Mouse (Mus musculus) heart, adult 11 months (tissue): Measurements from ENCODE around the gene Ccdc120.
A peak's percentile ranks its signal among the peaks of the same experiment; 100 is the strongest.
"Not testable (repeated sequence)": the region's sequence is repeated elsewhere in the genome, so short reads cannot be mapped to it uniquely, and the experiment has no call there.

Experiments
- DNase-seq: peaks from one replicate; pipeline ENCODE4 v3.0.0; 2022

The Ccdc120 gene

DNA sequence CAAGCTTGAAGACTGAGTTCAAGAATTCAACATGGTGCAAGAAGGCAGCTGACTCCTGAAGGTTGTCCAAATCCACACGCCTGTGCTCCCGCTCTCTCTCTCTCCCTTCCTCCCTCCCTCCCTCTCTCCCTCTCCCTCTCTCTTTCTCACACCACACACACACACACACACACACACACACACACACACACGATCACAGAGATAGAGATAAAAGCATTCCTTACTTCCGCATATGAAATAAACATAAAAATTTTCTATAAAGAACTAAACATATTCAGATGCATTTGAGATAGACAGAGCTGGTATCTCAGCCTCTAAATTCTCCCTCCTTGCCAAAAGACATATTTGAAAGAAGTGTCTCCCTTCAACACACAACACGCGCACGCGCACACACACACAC is 5.3 kb downstream of the Ccdc120 start:
- DNase-seq, result no peak

DNA sequence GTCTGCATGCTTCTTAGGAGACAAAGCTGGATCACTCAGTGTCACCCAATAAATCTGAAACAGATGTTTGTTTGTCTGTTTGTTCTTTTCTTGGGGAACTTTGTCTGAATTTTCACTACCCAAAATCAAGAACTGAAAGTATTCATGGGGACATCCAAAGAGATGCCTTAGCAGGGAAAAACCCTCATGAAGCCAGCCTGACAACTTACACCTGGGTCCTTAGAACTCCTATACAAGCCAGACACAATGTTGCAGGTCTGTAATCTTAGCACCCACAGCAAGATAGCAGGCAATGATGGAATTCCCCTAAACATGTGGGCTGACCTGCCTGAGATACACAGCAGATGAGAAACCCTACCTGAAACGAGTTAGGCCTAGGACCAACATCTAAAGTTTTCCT is 5.8 kb downstream of the Ccdc120 start:
- no peak for DNase-seq

DNA sequence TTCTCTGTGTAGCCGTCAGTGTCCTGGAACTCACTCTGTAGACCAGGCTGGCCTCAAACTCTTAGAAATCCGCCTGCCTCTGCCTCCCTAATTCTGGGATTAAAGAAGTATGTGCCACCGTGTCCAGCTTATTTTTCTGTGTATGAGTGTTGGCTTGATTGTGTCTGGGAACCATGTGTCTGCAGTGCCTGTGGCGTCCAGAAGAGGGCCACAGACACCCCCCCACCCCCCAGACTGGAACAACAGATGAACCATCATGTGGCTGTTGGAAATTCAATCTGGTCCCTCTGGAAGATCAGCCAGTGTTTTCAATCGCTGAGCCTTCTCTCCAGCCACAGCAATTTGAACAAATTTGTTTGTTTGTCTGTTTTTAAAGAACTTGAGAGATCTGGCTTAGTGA is 7.2 kb downstream of the Ccdc120 start:
- no peak for DNase-seq

DNA sequence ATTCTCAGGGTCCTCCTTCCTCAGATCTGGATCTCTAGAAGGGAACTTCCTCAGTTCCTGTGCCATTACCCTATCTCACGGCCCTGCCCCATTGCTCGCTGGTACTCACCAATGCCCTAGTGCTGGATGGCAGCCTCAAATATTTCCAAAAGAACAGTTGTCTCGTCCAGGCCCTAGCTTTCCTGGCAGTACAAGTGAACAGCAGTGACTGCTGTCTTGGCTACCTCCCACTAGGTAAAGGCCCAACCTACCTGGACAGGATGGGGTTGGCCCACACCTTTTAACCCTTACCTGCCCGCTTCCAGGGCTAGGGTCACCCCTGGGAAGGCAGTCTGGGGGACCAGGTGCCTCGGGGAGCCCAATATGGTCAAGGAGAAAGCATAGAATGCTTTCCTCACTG is 9.6 kb downstream of the Ccdc120 start:
- no peak for DNase-seq

DNA sequence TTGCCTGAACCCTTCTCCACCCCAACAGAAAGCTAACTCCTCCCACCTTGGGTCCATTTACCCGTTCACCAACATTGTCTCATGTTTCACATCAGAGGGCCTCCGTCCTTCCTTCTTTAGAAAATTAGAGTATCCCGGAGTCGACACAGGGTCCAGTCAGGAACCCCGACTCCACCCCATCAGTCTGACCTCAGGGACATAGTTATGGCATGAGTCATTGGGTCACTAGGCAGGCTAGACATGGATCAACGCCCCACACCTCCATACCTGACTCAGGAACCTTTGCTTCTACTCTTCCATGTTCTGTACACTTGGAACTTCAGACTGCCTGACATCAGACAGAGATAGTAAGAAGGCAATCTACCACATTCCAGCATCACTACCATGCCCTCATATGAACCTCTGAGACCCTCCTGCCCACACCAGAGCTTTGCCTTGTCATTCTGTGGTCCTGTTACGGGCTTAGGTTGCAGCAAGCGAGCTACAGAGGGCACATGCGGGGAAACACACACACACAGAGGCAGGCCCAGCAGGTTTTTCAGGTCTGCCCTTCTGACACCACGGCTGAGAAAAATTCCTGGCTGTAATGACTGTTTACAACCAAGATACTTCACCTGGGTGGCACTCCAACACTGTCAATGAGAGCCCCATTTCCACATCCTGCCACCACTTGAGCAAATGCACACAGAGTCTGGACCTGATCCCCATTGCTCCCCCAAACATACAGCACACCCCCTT is 10.5 kb downstream of the Ccdc120 start:
- DNase-seq, result no peak

DNA sequence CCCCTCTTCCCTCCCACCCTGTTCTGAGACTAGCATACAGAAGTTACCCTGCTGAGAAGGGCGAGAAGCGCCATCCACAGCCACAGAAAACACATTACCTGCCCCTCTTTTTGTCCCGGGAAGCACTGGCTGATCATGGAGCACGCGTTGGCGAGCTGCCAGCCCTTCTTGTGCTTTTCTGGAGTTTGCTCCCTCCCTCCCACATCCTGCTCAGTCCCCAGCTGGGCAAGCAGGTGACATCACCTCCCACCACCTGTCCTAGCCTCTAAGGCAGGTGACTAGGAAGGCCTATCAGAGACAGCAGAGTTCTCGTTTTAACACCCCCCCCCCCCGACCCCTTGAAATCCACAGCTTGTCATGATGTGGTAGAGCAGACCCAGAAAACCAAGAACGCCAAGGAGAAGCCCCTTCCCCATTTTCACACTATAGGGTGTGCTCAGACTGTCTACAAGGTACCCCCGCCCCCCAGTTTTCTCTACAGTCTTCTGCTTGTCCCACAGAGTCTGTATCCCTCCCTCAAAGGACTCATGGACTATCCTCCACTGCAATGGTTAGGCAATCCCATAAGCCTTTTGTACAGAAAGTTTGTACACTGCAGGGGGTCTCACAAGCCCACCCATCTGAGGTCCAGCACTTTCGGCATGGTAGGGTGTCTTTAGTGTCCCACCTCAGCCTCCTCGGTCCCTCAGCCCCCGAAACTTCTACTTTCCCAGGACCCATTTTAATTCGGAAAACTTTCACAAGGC is 11.2 kb downstream of the Ccdc120 start:
- no peak for DNase-seq

DNA sequence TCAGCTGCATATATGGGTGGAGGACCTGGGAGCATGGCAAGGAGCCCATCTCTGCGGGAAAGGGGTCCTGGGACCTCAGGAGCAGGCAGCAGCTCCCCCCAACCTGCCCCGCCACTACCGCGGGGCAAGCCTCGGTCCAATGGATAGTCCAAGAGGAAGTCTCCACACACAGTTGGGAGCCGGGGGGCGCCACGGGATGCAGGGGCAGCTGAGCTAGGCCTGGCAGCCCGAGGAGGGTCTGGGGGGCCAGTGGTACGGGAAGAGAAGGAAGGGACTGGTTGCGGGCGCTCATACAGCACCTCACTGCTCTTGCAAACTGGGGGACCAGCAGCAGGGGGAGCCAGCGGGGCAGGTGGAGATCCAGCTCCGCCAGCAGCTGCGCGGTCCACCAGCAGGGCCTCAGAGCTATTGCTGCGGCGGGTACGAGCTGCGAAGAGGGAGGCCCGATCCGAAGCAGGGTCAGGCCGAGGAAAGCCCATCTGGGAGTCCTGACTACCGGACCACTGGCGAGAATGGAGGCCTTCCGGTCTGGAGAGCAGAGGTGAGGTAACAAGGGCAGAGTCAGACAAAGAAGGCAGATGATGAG is 17.0 kb downstream of the Ccdc120 start:
- peak; percentile 93 for DNase-seq

DNA sequence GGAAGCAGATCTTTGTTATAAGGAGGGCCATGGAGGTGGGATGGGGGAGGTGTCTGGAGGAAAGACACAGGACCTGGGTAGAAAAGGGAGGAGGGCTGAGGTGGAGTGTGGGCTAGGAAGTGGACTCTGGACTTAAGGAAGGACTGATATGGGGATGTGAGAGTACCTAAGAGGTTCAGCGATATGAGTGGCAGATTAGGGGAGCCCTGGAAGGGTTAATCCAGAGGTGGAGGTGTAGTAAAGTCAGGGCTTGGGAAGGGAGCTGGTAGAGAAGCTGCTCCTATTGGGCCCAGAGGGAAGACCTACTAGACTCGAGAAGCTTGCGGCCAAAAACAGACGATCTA is 21.8 kb downstream of the Ccdc120 start:
- DNase-seq, result peak; percentile 89

DNA sequence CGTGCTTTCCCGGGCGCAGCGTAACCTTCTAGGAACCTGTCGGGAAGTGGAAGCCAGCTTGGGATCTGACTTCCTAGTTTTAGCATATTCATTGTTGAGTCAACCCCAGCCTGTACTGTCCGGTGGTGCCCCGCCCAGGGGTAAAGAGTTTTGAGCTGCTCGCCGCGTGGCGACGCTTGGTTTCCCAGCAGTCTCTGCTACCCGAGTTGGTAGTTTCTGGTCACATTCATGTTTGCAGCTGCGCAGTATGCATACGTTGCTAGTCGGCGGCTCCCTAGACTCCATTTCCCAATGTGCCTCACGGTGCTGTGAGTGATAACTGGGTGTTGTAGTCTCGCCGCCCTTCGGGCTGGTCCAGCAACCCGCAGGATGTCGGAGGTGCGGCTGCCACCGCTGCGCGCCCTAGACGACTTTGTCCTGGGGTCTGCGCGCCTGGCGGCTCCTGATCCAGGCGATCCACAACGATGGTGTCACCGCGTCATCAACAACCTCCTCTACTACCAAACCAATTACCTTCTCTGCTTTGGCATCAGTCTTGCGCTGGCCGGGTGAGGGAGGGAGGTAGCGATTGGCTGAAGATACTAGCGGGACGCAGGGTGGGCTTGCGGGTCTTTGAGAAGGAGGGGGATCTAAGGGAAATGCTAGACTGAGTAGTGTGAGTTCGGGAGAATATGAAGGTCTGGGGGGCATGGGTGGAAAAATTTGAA is 22.3 kb downstream of the Ccdc120 start, which contains the start of gene Praf2:
Praf2 (plus strand) TSS at position 225 of the 707 bp plus-strand sequence.
- peak; percentile 99 for DNase-seq

DNA sequence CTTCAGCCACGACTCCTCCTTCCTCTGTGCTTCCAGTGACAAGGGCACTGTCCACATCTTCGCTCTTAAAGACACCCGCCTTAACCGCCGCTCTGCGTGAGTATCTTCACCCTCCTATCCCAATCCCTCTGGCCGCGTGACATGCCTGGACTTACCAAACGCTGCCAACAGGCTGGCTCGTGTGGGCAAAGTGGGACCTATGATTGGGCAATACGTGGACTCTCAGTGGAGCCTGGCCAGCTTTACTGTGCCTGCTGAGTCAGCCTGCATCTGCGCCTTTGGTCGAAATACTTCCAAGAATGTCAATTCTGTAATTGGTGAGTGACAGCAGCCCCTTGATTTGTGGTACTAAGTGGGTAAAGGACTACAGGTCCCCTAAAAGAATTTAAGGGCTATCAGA is 23.5 kb downstream of the Ccdc120 start:
- no peak for DNase-seq

DNA sequence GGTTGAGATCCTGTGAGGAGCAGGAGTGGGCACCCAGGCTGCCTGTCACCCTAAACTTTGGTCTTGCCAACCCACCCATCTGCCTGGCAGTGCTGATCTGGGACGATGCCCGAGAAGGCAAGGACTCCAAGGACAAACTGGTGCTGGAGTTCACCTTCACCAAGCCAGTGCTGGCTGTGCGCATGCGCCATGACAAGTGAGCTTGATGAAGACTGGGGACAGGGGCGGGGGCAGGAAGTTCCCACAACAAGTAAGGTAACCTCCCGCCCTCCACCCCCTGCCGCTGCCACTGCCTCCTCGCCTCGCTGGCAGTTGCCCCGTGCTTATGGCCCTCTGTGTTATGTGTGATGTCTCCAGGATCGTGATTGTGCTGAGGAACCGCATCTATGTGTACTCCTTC is 24.9 kb downstream of the Ccdc120 start:
- no peak for DNase-seq

DNA sequence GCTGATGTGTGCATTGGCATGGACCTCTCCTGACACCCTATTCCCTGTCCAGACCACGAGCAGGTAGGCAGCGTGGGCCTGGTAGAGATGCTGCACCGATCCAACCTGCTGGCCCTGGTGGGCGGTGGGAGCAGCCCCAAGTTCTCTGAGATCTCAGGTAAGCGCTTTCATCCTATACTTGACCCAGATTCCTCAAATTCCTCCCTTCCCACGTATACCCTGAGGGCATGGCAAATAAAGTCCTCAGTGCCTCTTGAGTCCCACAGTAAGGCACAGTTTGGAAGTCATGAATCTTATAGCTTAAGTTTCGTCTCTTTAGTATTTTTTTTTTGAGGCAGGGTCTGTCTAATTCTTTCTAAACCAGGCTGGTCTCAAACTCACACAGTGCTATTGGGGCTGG is 26.6 kb downstream of the Ccdc120 start:
- no peak for DNase-seq

DNA sequence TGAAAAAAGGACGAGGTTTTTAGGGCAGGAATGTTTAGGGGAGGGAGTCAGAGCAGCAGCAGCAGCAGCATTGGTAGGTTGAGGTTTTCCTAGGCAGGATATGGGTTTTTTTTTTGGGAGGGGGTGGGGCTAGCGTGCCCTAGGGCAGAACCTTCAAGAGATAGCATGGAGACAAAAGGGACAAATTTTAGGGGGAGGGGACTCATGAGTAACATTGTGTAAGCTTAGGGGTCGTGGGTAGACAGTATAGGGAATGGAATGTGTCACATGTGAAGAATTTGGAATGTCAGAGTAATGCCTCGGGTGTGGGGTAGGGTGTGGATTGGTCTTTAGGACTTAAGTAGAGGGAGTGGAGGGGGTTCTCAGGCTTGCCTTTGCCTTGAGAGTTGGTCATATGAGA is 28.0 kb downstream of the Ccdc120 start:
- DNase-seq, result no peak

DNA sequence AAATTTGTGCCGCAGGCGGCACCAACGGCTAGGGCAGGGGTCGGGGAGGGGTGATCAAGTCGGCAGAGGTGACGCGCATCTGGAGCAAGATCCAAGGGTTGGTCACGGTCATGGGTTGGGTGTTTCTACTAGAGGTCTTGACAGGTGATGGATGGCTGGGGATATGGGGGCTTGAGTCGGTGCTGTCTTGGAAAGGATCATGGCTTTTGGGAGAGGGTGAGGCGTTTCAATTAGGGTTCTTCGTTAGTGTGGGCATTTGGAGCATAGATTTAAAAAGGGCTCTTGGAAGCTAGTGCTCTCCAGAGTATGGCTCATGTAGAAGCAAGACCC is 28.5 kb downstream of the Ccdc120 start:
- DNase-seq, result no peak

DNA sequence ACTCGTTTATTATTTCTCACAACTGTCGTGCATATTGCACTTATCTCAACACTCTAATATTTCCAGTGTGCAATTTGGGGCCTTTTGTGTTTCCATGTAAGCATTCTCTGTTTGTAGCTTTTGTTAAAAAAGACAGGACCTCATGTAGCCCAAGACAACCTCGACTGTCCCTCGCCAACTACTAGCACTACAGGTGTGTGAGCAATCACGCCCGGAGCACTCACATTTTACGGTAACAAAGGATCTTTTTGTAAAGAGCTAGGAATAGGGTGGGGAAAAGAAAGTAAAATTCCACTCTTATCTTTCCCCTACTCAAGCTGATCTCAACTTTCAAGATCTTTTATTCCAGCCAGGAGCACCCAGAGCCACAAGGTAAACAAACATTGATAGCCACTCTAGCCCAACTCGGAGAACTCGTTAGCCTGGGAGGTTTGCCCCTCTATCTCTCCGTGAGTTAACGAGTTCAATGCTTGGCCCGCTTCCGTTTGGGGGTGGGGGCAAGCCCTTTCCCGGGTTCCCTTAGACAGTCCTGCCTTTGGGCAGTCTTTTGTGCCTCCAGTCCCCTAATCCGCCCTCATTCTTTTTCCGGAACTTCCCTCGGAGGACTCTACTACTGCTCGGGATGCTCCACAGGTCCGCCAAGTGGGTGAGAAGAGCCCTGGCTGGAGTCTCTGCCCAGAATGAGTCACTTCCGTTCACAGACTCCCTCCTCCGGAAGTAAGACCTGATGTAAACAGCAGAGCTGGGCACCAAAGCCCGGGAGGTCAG is 29.0 kb downstream of the Ccdc120 start, which contains the start of gene Gm45208:
Gm45208 (plus strand) TSS at position 732 of the 768 bp plus-strand sequence.
- peak; percentile 98 for DNase-seq

DNA sequence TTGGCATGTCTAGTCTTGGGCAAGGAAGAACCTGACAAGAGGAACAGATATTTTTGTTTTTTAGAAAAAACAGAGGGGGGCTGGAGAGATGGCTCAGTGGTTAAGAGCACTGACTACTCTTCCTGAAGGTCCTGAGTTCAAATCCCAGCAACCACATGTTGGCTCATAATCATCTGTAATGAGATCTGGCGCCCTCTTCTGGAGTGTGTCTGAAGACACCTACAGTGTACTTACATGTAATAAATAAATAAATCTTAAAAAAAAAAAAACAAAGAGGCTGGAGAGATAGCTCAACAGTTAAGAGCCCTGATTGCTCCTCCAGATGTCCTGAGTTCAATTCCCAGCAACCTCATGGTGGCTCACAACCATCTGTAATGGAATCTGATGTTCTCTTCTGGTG is 34.6 kb downstream of the Ccdc120 start:
- DNase-seq, result not testable (repeated sequence)

DNA sequence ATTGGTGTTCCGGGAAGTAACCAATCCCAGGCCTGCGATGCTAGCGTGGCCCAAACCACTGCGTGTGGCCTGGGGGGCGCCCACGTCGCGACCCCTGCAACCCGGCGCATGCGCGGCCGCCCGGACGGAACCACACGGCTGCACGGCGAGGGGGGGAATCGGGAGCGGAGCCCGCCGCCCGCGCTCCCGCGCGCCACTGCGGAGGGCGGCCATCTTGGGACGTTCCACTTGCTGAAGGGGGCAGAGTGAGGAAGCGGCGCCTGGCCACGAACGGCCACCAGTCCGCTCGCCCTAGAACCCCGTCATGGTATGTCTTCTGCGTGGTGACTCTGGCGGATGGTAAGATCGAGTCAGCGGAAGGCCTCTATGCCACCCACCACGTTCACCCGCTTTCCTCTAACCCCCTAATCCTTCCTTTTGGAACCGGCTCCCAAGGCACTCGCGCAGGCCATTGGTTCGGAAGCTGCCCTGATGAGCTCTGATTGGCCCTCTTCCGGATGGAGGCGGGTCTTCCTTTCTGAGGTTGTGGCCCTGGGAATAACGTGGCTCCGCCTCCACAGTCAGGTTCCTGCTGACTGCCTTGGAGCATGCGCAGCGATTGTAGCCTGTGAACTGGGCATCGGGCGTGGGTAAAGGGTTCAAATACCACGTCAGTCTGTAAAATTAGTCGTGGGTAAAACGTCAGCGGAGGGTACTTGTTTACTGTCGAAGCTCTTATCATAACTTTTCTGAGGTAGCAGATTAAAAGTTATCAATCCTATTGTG is 36.4 kb downstream of the Ccdc120 start, which contains the start of gene Wdr45:
Wdr45 (plus strand) TSS at position 199 of the 765 bp plus-strand sequence.
- DNase-seq, result peak; percentile 100

DNA sequence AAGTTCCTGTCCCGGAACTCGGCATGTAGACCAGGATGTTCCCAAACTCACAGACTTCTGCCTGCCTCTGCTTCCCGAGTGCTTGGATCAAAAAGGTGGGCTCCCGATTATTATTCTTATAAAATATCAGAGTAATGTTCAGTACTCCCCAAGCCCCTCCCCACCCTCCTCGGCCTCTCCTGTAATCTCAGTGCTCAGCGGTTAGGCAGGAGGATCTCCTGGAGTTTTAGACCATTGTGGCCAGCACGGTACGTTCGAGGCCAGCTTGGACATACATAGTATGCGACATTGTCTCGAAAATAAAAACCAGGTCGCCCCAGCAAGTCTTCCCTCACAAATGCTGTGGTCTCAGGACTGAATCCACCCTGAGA is 37.0 kb downstream of the Ccdc120 start:
- peak; percentile 83 for DNase-seq

DNA sequence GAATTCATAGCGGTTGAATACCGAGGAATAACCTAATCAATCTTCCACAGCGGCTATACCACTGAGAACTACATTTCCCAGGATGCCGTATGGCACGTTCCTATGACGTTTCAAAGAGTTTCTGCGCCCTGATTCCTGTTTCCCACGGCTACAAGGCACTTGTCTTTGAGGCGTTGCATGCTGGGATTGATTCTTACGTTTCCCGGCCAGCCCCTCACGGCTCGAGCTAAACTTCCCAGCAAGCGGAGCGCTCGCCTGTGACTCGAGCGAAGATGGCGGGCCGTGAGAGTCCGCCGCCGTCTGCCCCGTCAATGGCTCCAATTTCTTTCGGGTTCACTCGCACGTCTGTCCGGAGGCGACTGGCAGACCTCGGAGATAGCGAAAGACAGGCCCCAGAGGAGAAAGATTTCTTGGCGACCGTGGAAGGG is 53.7 kb downstream of the Ccdc120 start, which contains the start of gene Gpkow:
Gpkow (plus strand) TSS at position 178 of the 428 bp plus-strand sequence.
- DNase-seq, result peak; percentile 99

DNA sequence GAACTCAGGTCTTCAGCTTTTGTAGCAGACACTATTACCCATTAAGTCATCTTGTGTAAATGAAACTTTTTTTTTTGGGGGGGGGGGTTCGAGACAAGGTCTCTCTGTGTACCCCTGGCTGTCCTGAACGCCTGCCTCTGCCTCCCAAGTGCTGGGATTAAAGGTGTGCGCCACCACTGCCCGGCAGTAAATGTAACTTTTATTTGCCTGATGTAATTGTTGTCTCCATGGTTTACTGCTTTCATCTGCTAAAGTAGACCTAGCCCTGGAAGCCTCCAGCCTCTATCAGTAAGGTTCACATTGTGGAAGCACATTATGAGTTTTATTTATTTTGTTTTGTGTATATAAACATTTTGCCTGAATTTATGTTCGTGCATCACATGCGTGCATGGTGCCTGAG is 54.2 kb downstream of the Ccdc120 start:
- no peak for DNase-seq

DNA sequence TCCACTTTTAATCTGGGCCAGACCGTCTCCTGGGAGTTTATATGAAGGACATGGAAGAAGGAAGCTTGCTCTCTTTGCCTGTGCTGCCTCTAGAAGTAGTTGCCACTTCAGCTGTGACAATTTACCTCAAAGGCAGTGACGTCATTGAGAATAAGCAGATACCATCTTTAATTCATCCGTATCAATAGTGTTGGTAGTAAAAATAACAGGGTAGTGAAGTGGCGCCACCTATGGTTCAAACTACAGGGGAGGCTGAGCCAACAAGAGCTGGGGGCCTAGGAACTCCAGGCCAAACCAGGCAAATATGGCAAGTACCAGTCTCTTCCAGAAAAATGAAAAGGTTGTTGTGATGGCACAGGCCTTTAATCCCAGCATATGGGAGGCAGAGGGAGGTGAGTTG is 57.8 kb downstream of the Ccdc120 start:
- peak; percentile 79 for DNase-seq

DNA sequence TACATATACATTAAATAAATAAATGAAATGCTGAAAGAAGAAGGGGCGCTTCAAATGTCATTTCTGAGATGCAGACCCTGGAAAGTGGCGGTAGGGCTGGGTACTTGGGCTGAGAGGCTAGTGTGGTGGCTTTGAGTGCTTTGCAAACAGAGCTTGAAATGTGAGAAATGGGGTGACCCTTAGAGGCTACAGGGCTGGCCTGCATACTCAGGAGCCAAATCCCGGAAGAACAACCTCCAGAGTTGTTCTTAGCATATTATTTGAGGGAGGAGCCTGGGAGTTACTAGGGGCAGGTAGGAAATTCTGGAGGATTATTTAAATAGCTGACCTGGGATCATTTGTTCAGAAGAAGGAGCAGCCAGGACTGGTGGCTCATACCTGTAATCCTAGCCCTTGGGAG is 60.2 kb downstream of the Ccdc120 start:
- peak; percentile 31 for DNase-seq
